Mouse (Mus musculus) midbrain, embryonic 13.5 days (tissue): ENCODE results near the gene Paqr5. TPM values are rescaled to one million over a fixed set of nuclear protein-coding genes. Genes with fewer than 3 reads are reported as not detected.

Experiments
- ATAC-seq: fragments of 200-750 bp; cut with Nextera tagmentation; 2 replicates; pipeline ENCODE4 v1.8.0; 2017; ENCODE audit warnings: mild to moderate bottlenecking, moderate TSS enrichment, moderate library complexity
- H3K27ac ChIP-seq: fragments of 300-500 bp; sonication (generic); 2 replicates; pipeline ENCODE4 v1.5.1; 2015; ENCODE audit warnings: inconsistent platforms, mild to moderate bottlenecking, moderate library complexity
- H3K27me3 ChIP-seq: fragments of 300-500 bp; sonication (generic); 2 replicates; pipeline ENCODE4 v1.6.1; 2015; ENCODE audit warnings: mild to moderate bottlenecking, inconsistent platforms
- H3K36me3 ChIP-seq: fragments of 300-500 bp; sonication (generic); 2 replicates; pipeline ENCODE4 v1.6.1; 2015; ENCODE audit warnings: mild to moderate bottlenecking, inconsistent platforms
- H3K4me1 ChIP-seq: fragments of 300-500 bp; sonication (generic); replicated peaks from 2 replicates; pipeline ENCODE4 v1.6.1; 2015; ENCODE audit warnings: inconsistent platforms
- H3K4me2 ChIP-seq: fragments of 300-500 bp; sonication (generic); replicated peaks from 2 replicates; pipeline ENCODE4 v1.6.1; 2015; ENCODE audit warnings: moderate library complexity, mild to moderate bottlenecking, inconsistent platforms
- H3K4me3 ChIP-seq: fragments of 300-500 bp; sonication (generic); replicated peaks from 2 replicates; pipeline ENCODE4 v1.5.1; 2015; ENCODE audit warnings: mild to moderate bottlenecking, inconsistent platforms
- H3K9ac ChIP-seq: fragments of 300-500 bp; sonication (generic); replicated peaks from 2 replicates; pipeline ENCODE4 v1.6.1; 2015; ENCODE audit warnings: mild to moderate bottlenecking, inconsistent platforms
- H3K9me3 ChIP-seq: fragments of 300-500 bp; sonication (generic); 2 replicates; pipeline ENCODE4 v1.6.1; 2016; ENCODE audit warnings: mild to moderate bottlenecking, inconsistent platforms
- WGBS: fragments of 180-500 bp; shearing (Covaris S2); methylation state at CpG from one replicate; pipeline ENCODE4 v1.1.7; 2015; 5-methylcytosine and 5-hydroxymethylcytosine counted together
- polyA plus RNA-seq: library from polyadenylated mRNA; unstranded; fragments of >200 nt; fragmentation: Nextera tagmentation; extraction: Ambion mirVana; gene quantifications from 2 replicates; pipeline ENCODE4 v1.2.1, GENCODE M21; 2015

Paqr5 gene
- polyA plus RNA-seq, 1 experiment from 2014 or later = 0.75 TPM

- 59% methylated on average over 3 of the region's 3 CpGs for WGBS
- H3K9ac ChIP-seq = no peak overlapping the region
- ATAC-seq = no peak
- no peak overlapping the region for H3K27ac ChIP-seq
- H3K9me3 ChIP-seq = no peaks in the 10 kb centered on the region
- H3K4me2 ChIP-seq = no peak overlapping the region
- peaks cover 11% of the 10 kb centered on the region for H3K4me1 ChIP-seq
- peaks cover 34% of the 10 kb centered on the region for H3K27me3 ChIP-seq
- H3K4me3 ChIP-seq = no peak overlapping the region
- H3K36me3 ChIP-seq = no peaks in the 10 kb centered on the region
Measured at GRCm38 (mm10) chr9:62028072-62028471, 1.4 kb upstream of the Paqr5 start.

- no peak overlapping the region for H3K4me3 ChIP-seq
- 50% methylated on average over 5 of the region's 5 CpGs for WGBS
- no peak overlapping the region for H3K9ac ChIP-seq
- no peak overlapping the region for H3K27ac ChIP-seq
- no peaks in the 10 kb centered on the region for H3K9me3 ChIP-seq
- no peak for ATAC-seq
- H3K4me2 ChIP-seq = no peak overlapping the region
- peaks cover 34% of the 10 kb centered on the region for H3K27me3 ChIP-seq
- no peaks in the 10 kb centered on the region for H3K36me3 ChIP-seq
- peaks cover 11% of the 10 kb centered on the region for H3K4me1 ChIP-seq
Measured at GRCm38 (mm10) chr9:62025056-62025455, 1.6 kb downstream of the Paqr5 start.

DNA sequence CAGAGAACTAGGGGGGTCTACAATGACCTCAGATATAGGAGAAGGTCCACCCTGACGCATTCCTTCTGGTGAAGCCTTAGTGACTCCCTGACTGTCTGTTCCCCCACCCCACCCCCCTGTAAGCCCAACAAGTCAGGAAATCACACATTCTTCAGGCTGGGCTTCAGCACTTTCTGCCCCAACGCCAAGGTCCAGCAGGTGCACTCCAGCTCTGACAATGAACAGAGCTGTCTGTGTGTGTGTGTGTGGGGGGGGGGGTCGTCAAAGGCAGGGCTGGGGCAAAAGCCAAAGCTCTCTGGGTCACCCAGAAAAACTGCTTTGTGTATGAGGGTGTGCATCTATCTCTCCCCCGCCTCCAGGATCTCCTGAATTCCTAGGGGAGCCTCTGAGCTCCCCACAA, 2.8 kb downstream of the Paqr5 start:
- Histone ChIP-seq H3K4me1 (peaks cover 11% of the 10 kb centered on the region), H3K4me2 (no peak overlapping the region), H3K9me3 (no peaks in the 10 kb centered on the region), H3K9ac (no peak overlapping the region), H3K27me3 (peaks cover 34% of the 10 kb centered on the region), H3K27ac (no peak overlapping the region), H3K36me3 (no peaks in the 10 kb centered on the region), H3K4me3 (no peak overlapping the region)
- ATAC-seq = no peak
- 72% methylated on average over 4 of the region's 4 CpGs for WGBS

- no peak overlapping the region for H3K4me2 ChIP-seq
- H3K27me3 ChIP-seq = peaks cover 33% of the 10 kb centered on the region
- H3K36me3 ChIP-seq = no peaks in the 10 kb centered on the region
- no peaks in the 10 kb centered on the region for H3K9me3 ChIP-seq
- H3K4me1 ChIP-seq = peaks cover 11% of the 10 kb centered on the region
- WGBS = 86% methylated on average over 6 of the region's 6 CpGs
- no peak overlapping the region for H3K27ac ChIP-seq
- H3K4me3 ChIP-seq = no peak overlapping the region
- no peak for ATAC-seq
- no peak overlapping the region for H3K9ac ChIP-seq
Measured at GRCm38 (mm10) chr9:62022961-62023680, 3.5 kb downstream of the Paqr5 start.

- Histone ChIP-seq H3K4me3 (no peak overlapping the region), H3K4me1 (peaks cover 7% of the 10 kb centered on the region), H3K27me3 (peaks cover 20% of the 10 kb centered on the region), H3K27ac (no peak overlapping the region), H3K9ac (no peak overlapping the region), H3K9me3 (no peaks in the 10 kb centered on the region), H3K4me2 (no peak overlapping the region), H3K36me3 (no peaks in the 10 kb centered on the region)
- WGBS = 68% methylated on average over 7 of the region's 7 CpGs
- ATAC-seq = no peak
Measured at GRCm38 (mm10) chr9:62021583-62022120, 5.0 kb downstream of the Paqr5 start.

- H3K4me3 ChIP-seq = no peak overlapping the region
- 86% methylated on average over 7 of the region's 7 CpGs for WGBS
- H3K4me1 ChIP-seq = no peaks in the 10 kb centered on the region
- H3K36me3 ChIP-seq = no peaks in the 10 kb centered on the region
- no peak overlapping the region for H3K4me2 ChIP-seq
- H3K27me3 ChIP-seq = peaks cover 8% of the 10 kb centered on the region
- no peak overlapping the region for H3K9ac ChIP-seq
- H3K27ac ChIP-seq = no peak overlapping the region
- H3K9me3 ChIP-seq = no peaks in the 10 kb centered on the region
- ATAC-seq = no peak
Measured at GRCm38 (mm10) chr9:62020259-62020658, 6.4 kb downstream of the Paqr5 start.

- no peak overlapping the region for H3K27ac ChIP-seq
- ATAC-seq = no peak
Measured at GRCm38 (mm10) chr9:62018229-62019093, 8.2 kb downstream of the Paqr5 start.

DNA sequence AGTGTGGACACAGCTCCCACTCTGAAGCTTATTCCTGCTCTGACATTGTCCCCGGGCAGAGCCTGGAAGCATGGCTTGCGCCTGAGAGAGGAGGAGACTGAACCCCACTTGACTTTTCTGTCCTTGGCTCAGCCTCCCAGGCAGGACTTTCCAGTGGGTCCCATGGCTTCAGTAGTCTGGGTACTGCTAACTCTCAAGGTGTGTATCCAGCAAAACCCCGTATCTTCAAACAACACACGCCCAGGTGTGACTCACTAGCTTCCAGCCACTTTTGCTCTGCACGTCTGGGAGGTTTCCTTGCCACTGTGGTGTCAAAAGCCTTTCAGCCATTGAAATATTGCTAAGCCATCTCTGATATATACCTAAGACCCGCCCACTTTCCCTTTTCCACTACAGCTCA, 9.3 kb downstream of the Paqr5 start:
- no peaks in the 10 kb centered on the region for H3K9me3 ChIP-seq
- H3K4me3 ChIP-seq = no peak overlapping the region
- WGBS = 84% methylated on average over 6 of the region's 6 CpGs
- H3K27me3 ChIP-seq = no peaks in the 10 kb centered on the region
- no peaks in the 10 kb centered on the region for H3K36me3 ChIP-seq
- no peak overlapping the region for H3K9ac ChIP-seq
- ATAC-seq = no peak
- no peak overlapping the region for H3K4me2 ChIP-seq
- no peaks in the 10 kb centered on the region; the same call in 1 of the 2 replicates for H3K4me1 ChIP-seq
- H3K27ac ChIP-seq = no peak overlapping the region

More at GRCm38 (mm10) chr9:62018229-62019093, 8.2 kb downstream of the Paqr5 start:
- Histone ChIP-seq H3K4me2 (no peak overlapping the region), H3K9ac (no peak overlapping the region), H3K36me3 (no peaks in the 10 kb centered on the region), H3K9me3 (no peaks in the 10 kb centered on the region), H3K4me3 (no peak overlapping the region), H3K4me1 (no peaks in the 10 kb centered on the region), H3K27me3 (no peaks in the 10 kb centered on the region; the same call in 1 of the 2 replicates)
- WGBS = 87% methylated on average over 14 of the region's 14 CpGs

DNA sequence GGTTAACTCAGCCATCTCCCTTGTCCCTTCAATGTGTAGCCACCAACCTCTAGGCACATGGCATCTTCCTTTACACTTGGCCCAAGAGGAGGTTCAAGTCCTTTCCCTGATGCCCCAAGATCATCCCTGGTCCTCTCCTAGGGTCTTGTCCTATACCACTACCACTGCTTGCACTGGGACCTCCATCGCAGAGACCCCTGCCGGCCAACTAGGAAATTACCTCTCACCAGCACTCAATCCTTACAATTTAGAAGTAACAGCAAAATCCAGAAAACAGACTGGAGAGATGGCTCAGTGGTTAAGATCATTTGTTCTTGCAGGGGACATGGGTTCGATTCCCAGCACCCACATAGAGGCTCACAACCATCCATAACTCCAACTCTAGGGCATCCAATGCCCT, 11.2 kb downstream of the Paqr5 start:
- Histone ChIP-seq H3K9me3 (no peaks in the 10 kb centered on the region), H3K27me3 (no peaks in the 10 kb centered on the region), H3K4me1 (no peaks in the 10 kb centered on the region; the same call in 1 of the 2 replicates), H3K9ac (no peak overlapping the region), H3K4me3 (no peak overlapping the region), H3K36me3 (no peaks in the 10 kb centered on the region), H3K27ac (no peak overlapping the region), H3K4me2 (no peak overlapping the region)
- no peak for ATAC-seq
- 60% methylated on average over 3 of the region's 3 CpGs for WGBS

- Histone ChIP-seq H3K4me2 (no peak overlapping the region), H3K36me3 (no peaks in the 10 kb centered on the region), H3K9me3 (no peaks in the 10 kb centered on the region), H3K27ac (no peak overlapping the region), H3K4me1 (no peaks in the 10 kb centered on the region; the same call in 1 of the 2 replicates), H3K27me3 (no peaks in the 10 kb centered on the region), H3K9ac (no peak overlapping the region), H3K4me3 (no peak overlapping the region)
- ATAC-seq = no peak
- WGBS = 74% methylated on average over 12 of the region's 12 CpGs
Measured at GRCm38 (mm10) chr9:62013316-62014097, 13.1 kb downstream of the Paqr5 start.

DNA sequence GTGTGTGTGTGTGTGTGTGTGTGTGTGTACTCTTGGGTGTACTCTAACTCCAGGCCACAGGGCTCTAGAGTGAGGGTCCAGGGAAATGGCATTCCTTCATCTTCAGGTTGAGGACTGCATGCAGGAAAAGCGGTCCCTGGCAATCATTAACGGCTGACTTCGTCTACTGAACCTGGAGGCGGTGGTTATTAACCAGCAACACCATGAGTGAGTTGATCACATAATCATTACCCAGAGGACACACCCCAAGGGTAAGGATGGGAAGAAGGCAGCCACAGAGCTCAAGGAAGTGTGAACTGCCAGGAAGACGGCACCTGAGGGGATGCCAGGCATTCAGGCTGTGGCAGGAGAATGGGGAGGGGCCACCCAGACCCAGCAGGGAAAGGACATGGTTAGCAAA, 18.3 kb downstream of the Paqr5 start:
- no peak overlapping the region for H3K27ac ChIP-seq
- no peak overlapping the region for H3K4me3 ChIP-seq
- 83% methylated on average over 5 of the region's 5 CpGs for WGBS
- H3K9ac ChIP-seq = no peak overlapping the region
- H3K27me3 ChIP-seq = no peaks in the 10 kb centered on the region
- no peaks in the 10 kb centered on the region for H3K9me3 ChIP-seq
- peaks cover 13% of the 10 kb centered on the region for H3K4me1 ChIP-seq
- no peak for ATAC-seq
- no peak overlapping the region for H3K4me2 ChIP-seq
- H3K36me3 ChIP-seq = no peaks in the 10 kb centered on the region
